Mouse (Mus musculus) cerebellum, postnatal 10 days (tissue): ENCODE data around the gene Pla2g2c.

ENCODE experiments used
- DNase-seq, 2 experiments: peaks; one replicate each; pipeline ENCODE4 v3.0.0; 2021; ENCODE audit warnings: mixed read lengths in 2 of 2

Pla2g2c gene

DNA sequence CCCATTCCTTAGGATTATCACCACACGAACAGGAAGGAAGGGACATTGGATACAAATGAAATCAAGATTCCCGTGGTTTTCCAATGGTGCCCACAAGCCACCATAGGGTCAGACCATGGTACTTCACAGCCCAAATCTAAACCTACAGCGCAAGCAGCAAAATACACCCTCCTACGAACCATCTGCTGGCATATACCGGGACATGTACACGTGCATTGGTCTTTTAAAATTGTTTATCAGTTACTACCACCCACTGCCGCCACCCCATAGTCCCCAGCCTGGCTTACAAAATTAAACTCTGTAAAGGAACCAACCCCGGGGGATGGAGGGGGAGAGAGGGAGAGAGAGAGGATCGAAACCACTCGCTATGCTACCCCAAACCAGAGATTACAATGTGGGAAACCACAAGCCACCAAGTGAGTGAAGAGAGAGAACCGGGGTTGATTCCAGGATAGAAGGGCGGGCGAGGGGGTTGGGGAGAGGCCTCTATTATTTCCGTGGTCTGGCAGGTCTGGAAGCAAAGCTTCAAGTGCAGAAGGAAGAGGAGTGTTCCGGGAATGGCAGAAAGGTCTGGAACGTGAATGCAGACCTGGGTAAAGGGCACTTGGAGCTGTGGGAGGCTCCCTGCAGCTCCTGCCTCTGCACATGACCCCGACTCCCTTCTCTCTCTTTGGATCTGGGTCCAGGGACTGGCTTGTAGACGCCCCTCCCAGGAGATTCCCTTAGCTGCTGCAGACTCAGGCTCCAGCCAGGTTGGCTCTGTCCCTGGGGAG, at the start of gene Pla2g2c:
Gene Pla2g2c (plus strand): TSS at position 439 of the 773 bp plus-strand sequence.
- peak in 1 of 2 experiments; percentile 28 for DNase-seq

DNA sequence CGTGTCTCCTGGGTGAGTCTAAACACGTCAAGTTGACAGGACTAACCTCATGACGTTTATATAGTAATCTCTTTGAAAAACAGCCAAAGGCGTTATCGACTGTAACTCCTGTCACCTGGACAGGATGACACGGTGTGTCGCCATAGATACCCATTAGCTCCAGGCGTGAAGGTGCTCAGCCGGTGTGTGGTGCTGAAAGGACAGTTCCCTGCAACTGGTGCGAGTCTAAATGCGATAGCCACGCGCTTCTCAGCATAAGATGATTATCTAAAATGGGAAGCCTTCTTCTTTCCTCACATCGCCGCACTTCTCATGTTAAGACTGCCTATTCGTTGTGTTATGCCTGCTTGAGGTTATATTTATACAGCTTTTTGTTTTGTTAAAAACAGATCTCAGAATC, 48.1 kb upstream of the Pla2g2c start:
- DNase-seq, result no peak

DNA sequence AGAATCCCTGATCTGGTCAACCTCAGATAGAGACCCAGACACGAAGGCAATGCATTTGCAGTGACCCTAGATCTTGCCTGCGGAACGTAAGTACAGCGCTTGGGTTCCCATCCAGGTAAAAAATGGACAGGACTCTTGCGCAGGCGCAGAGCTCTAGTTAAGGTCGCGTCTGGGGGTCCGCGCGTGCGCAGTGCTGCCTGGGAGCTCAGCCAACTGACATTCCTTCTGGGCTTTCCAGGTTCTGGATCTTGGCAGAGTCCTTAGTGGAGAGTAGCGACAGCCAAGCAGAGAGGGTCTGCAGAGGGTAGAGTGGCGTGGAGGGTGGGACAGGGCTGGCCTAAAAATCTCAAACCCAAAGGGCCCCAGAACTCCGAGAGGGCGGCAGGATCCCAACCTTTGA, 47.0 kb upstream of the Pla2g2c start:
- DNase-seq, result peak; percentile 97 to 98

- DNase-seq, result no peak
Measured at GRCm38 (mm10) chr4:138680124-138680523, 44.5 kb upstream of the Pla2g2c start.

- DNase-seq, result no peak
Measured at GRCm38 (mm10) chr4:138682760-138683159, 41.8 kb upstream of the Pla2g2c start.

DNA sequence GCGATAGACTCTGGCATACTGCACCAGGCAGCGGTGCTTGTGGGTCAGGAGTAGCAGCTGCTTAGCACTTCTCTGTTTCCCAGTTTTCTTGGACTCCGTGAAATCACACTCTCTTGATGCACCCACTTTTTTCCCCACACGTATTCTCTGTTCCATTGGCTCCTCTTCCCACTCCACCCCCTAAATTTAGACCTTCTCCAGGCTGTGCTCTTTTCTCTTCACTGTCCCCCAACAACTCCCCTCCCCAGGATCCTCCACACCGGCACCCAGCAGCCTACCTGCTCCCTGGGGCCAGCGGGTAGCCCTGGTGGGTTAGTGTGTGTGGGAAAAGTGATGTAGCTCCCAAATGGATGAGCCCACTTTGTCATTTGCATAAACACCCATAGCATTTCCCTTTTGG, 38.8 kb upstream of the Pla2g2c start:
- DNase-seq, result no peak

- peak; percentile 57 to 63 for DNase-seq
Measured at GRCm38 (mm10) chr4:138689094-138689512, 35.5 kb upstream of the Pla2g2c start.

DNA sequence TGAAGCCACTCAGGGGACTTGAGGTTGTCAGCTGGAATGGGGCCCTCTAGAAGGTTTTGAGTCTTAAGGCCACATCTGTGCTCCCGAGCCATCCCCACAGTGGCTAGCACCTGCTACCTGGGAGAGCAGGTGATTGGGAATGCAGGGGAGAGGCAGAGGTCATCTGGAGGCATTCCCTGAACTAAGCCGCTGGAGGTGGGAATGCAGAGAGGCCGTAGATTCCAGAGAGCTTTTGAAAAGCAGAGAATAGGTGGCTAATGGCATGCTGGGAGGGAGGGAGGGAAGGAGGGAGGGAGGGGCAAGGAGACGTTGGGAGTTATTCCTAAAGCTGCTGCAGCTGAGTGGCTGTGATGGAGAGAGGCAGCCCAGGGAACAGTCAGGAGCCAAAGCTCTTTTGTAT, 34.0 kb upstream of the Pla2g2c start:
- no peak for DNase-seq

DNA sequence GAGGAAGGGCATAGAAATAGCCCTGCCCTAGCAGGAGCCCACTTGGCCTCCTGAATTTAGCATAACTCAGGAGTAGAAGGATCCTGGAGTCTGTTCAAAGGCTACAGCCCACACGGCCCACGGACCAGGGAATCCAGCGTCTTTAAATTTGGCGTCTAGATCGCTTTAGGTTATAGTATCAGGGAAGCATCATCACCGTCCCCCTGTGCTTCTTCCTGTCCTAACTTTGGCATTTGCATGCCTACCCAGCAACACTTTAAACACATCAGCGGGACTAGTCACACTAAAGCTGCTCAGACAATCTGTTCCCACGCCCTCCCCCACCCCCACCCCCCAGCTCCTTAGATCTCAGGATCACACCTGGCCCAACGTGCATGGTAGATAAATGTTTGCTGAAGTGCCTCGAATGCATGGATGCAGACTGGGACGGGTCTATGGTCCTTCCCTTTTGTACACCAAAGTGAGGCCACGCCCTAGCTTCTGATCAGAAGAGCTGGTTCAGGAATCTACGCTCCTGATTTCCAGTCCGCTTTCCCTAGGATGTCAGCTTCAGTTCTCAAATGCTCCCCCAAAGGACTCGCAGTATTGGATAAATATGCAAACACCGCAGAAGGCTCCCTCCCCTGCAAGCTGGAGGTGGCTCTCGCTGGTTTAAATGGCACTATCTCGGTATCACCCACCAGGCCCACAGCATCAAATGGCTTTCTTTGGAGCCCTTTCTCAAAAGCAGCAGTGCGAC, 33.0 kb upstream of the Pla2g2c start:
- DNase-seq, result no peak

- DNase-seq, result no peak
Measured at GRCm38 (mm10) chr4:138693043-138693692, 31.4 kb upstream of the Pla2g2c start.

DNA sequence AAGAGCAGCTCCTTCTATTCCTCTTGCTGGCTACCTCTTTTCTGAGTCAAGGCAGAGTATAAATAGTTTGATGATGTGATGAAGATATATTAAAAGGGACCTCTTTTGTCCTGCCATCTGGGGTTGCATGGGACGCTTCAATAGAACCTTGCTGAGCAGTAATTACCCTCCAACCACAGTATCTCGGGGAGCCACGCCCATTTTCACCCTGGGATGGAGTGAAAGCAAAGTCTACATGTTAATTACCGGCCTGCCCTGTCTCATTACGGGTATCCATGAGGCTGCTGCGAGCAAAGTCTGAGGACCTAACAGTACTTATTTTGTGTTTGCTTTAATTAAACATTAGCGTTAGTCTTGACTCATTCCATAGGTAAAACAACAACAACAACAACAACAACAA, 27.9 kb upstream of the Pla2g2c start:
- DNase-seq, result no peak

GRCm38 (mm10) chr4:138697166-138697860, 27.3 kb upstream of the Pla2g2c start:
- no peak for DNase-seq

DNA sequence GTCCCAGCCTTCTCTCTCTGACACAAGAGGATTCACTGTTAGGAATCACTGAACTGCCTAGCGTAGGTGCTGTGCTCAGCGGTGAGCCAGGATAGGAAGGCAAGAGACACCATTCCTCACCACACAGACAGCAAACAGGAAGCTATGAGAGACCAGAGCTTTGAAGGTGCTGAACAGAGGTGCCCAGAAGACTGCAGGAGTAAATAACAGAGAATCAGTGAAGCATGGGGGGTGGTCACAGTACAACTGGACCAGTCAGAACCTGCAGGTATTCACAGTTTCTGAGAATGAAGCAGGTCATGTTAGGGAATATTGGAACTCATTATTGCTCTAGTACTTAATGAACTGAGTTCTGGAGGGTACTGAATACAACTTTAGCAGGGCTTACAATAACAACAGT, 26.3 kb upstream of the Pla2g2c start:
- DNase-seq, result no peak

DNA sequence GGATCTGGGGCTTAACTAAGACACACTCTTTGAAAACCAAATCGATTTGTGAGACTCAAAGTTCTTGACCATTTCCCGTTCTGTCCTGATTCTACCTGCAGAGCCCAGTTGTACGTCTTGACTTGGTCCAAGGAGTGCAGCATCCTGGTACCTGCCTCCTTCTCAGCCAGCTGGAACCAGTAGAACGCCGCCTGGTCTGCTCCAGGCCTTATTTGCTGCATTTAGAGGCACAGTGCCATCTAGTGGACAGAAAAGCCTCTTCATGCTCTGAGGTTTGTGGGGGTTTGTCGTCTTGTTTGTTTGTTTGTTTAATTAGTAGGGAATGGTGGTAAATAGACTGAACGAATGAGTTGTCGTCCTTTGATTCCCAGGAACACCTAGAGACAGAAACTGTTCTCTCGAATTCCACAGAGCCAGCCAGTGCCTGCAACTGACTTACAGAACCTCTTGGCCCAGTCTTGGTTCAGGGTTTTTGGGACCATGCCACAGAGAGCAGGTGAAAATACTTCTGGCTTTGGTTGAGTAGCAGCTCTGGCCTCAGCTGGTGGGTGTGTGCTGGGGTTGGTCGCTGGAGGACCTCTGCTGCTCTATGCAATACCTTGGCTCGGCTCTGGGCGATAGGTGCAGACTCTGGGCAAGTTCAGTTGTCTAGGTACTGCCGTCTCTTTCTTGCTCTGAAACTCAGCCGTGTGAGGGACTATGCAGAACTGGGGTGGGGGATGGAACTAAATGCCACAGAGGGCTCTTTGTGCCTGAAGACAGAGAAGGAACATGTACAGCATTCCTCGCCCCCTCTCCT, 24.2 kb upstream of the Pla2g2c start:
- DNase-seq, result peak; percentile 86 to 91

- DNase-seq, result no peak
Measured at GRCm38 (mm10) chr4:138701111-138701510, 23.5 kb upstream of the Pla2g2c start.

DNA sequence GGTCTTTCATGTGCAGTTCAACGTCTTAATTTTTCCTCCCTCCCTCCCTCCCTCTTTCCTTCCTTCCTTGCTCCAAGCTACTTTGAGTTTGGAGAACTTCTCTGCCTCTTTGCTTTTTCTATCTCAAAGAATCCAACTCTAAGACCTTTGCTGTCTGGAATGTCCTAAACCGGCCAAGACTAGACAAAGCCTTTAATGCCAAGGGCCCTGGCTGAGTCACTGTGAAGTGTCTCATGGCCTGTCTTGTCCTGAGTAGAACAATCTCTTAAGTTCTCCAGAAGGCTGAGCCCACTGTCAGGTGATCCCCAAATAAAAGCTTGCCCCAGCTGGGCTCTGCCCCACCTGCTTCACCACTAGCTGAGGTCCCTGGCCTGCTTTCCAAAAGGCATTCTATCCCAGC, 22.6 kb upstream of the Pla2g2c start:
- DNase-seq, result no peak

DNA sequence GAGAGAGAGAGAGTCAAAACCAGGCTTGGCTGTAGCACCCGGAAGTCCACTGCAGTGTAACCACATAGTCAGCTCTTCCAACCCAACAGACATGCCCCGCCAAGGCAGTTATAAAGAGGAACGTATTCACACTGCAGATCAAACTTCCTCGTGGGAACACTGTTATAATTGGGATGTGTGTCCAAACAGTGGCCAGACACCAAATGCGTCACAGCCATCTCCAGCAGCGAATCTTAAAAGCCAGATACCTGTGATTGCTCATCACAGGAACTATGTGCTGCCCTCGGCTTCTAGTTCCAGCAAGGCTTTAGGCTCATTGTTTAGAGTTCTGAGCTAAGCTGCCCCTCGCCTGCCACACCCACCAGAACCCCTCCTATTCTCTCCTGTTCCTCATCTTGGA, 22.1 kb upstream of the Pla2g2c start:
- no peak for DNase-seq

DNA sequence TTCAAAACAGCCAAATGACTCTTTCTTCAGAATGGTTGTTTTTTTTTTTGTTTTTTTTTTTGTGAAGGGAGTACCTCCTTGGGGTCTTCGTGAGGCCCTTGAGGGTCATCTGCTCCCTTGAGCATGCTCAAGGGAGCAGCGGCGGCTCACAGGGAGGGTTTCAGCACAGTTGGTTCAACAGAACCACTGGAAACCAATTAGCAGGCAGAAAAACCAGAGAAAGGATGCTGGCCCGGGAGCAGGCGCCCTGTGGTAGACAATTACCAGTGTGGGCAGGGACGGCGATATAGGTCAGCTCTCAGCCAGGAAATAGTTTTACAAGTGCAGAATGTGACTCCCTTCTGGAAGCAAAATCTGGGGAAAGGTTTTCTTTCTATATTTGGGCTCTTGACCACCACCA, 21.0 kb upstream of the Pla2g2c start:
- DNase-seq, result no peak

GRCm38 (mm10) chr4:138704169-138704568, 20.4 kb upstream of the Pla2g2c start:
- DNase-seq, result no peak

DNA sequence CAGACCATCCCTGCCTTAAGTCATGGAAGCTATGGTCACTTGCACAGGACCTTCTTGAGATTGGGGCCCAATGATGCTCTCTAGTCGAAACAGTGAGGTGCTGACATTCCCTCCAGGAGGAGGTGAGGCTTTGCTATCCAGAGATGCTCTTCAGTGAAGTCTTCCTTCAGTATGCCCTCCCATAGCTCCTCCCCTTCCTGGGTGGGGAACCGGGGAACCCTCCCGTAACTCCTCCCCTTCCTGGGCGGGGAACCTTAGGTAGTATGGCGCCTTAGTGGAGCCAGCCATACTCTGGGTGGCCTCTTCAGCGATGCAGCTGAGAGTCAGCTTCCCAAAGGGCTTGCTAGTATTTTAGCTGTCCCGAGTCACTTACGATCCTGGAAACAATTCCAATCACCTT, 18.0 kb upstream of the Pla2g2c start:
- no peak for DNase-seq

- peak; percentile 87 to 88 for DNase-seq
Measured at GRCm38 (mm10) chr4:138708636-138709035, 16.0 kb upstream of the Pla2g2c start.

- DNase-seq, result no peak
Measured at GRCm38 (mm10) chr4:138709246-138709645, 15.3 kb upstream of the Pla2g2c start.
